Mouse (Mus musculus): ENCODE results near the gene Gm3095. TPM values are rescaled to one million over a fixed set of nuclear protein-coding genes. Genes with fewer than 3 reads are reported as not detected.

The Gm3095 gene
- polyA plus RNA-seq (2014; fragmentation: Illumina TruSeq; extraction: RNeasy Lipid Tissue Mini Kit (QIAGEN cat#74804); ENCODE audit: insufficient read depth, low read depth, low replicate concordance), result not detected

DNA sequence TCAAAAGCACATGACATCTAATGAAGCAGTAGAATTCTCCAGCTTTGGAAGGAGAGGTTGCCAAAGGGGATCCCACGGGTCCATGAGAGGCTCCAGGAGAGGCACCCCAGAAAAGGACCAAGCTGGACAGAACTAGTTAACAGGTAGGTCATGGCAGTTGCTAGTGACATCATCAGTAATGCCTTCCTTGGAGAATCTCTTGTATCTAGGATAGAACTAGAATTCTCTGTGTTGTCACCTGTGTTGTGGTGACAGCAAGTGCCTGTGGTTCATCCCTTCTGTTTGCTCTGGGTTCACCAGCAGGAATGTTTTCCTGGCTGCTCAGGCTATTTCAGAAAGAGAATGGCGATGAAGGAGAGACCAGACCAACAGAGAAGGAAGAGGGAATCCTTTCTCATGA is at the start of gene Gm3095:
Gm3095 (plus strand) TSS at position 301 of the 400 bp plus-strand sequence.

DNA sequence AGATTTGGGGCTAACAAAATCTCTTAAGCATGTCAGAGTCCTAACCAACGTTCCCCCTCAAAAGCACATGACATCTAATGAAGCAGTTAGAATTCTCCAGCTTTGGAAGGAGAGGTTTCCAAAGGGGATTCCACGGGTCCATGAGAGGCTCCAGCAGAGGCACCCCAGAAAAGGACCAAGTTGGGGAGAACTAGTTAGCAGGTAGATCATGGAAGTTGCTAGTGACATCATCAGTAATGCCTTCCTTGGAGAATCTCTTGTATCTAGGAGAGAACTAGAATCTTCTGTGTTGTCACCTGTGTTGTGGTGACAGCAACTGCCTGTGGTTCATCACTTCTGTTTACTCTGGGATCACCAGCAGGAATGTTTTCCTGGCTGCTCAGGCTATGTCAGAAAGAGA is 31.9 kb upstream of the Gm3095 start, which contains the start of gene Gm3029:
Gm3029 (plus strand) TSS at position 301 of the 400 bp plus-strand sequence.

DNA sequence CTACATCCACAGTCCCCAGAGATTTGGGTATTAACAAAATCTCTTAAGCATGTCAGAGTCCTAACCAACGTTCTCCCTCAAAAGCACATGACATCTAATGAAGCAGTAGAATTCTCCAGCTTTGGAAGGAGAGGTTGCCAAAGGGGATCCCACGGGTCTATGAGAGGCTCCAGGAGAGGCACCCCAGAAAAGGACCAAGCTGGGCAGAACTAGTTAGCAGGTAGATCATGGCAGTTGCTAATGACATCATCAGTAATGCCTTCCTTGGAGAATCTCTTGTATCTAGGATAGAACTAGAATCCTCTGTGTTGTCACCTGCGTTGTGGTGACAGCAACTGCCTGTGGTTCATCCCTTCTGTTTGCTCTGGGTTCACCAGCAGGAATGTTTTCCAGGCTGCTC is 34.7 kb downstream of the Gm3095 start, which contains the start of gene Gm3099:
Gm3099 (plus strand) TSS at position 301 of the 400 bp plus-strand sequence.

Other genes with a start within 250 kb of the Gm3095 start
- not detected for gene Gm3002, start 153.5 kb upstream of the Gm3095 start, polyA plus RNA-seq (2014; fragmentation: Illumina TruSeq; extraction: RNeasy Lipid Tissue Mini Kit (QIAGEN cat#74804); ENCODE audit: insufficient read depth, low read depth, low replicate concordance)
- not detected for gene Gm3033, start 117.3 kb upstream of the Gm3095 start, polyA plus RNA-seq (2014; fragmentation: Illumina TruSeq; extraction: RNeasy Lipid Tissue Mini Kit (QIAGEN cat#74804); ENCODE audit: insufficient read depth, low read depth, low replicate concordance)
- not detected for gene Gm2916, start 79.4 kb upstream of the Gm3095 start, polyA plus RNA-seq (2014; fragmentation: Illumina TruSeq; extraction: RNeasy Lipid Tissue Mini Kit (QIAGEN cat#74804); ENCODE audit: insufficient read depth, low read depth, low replicate concordance)
- not detected for gene Gm3029, start 31.8 kb upstream of the Gm3095 start, polyA plus RNA-seq (2014; fragmentation: Illumina TruSeq; extraction: RNeasy Lipid Tissue Mini Kit (QIAGEN cat#74804); ENCODE audit: insufficient read depth, low read depth, low replicate concordance)
- gene Gm3099, start 34.8 kb downstream of the Gm3095 start, polyA plus RNA-seq (2014; fragmentation: Illumina TruSeq; extraction: RNeasy Lipid Tissue Mini Kit (QIAGEN cat#74804); ENCODE audit: insufficient read depth, low read depth, low replicate concordance), result not detected
- not detected for gene Gm5796, start 60.4 kb downstream of the Gm3095 start, polyA plus RNA-seq (2014; fragmentation: Illumina TruSeq; extraction: RNeasy Lipid Tissue Mini Kit (QIAGEN cat#74804); ENCODE audit: insufficient read depth, low read depth, low replicate concordance)
- gene Gm3115, start 120.6 kb downstream of the Gm3095 start, polyA plus RNA-seq (2014; fragmentation: Illumina TruSeq; extraction: RNeasy Lipid Tissue Mini Kit (QIAGEN cat#74804); ENCODE audit: insufficient read depth, low read depth, low replicate concordance), result not detected
- gene Gm8108, start 147.0 kb downstream of the Gm3095 start, polyA plus RNA-seq (2014; fragmentation: Illumina TruSeq; extraction: RNeasy Lipid Tissue Mini Kit (QIAGEN cat#74804); ENCODE audit: insufficient read depth, low read depth, low replicate concordance), result 0.12 TPM
- not detected for gene Gm3127, start 201.5 kb downstream of the Gm3095 start, polyA plus RNA-seq (2014; fragmentation: Illumina TruSeq; extraction: RNeasy Lipid Tissue Mini Kit (QIAGEN cat#74804); ENCODE audit: insufficient read depth, low read depth, low replicate concordance)
- gene Gm2974, start 219.0 kb downstream of the Gm3095 start, polyA plus RNA-seq (2014; fragmentation: Illumina TruSeq; extraction: RNeasy Lipid Tissue Mini Kit (QIAGEN cat#74804); ENCODE audit: insufficient read depth, low read depth, low replicate concordance), result 0.15 TPM

Measured in lung, adult 10 weeks (tissue).